Mouse (Mus musculus) liver, postnatal 0 days (tissue): ENCODE measurements around the gene Ttc28.

Experiments used
- CTCF ChIP-seq: sonication (generic); IDR thresholded peaks from 2 replicates; pipeline ENCODE4 v1.5.1; 2016; ENCODE audit warnings: antibody characterized with exemption, low read depth
- EP300 ChIP-seq: IDR thresholded peaks from 2 replicates; pipeline ENCODE4 v1.6.1; 2016; ENCODE audit warnings: antibody characterized with exemption, low read depth, mild to moderate bottlenecking

GRCm38 (mm10) chr5:111007136-111007500 is 127.5 kb downstream of the Ttc28 start:
- TF ChIP-seq CTCF (no peak), EP300 (no peak)
